Mouse (Mus musculus) ovary, postnatal 14 days (tissue): ENCODE measurements around the gene Bri3.

ENCODE experiments used
- DNase-seq: peaks from one replicate; pipeline ENCODE4 v3.0.0; 2022; ENCODE audit warnings: low spot score

Gene Bri3

GRCm38 (mm10) chr5:144243901-144244487 is at the start of gene Bri3:
Gene Bri3 (plus strand): TSS chr5:144244437.
- DNase-seq = no peak

DNA sequence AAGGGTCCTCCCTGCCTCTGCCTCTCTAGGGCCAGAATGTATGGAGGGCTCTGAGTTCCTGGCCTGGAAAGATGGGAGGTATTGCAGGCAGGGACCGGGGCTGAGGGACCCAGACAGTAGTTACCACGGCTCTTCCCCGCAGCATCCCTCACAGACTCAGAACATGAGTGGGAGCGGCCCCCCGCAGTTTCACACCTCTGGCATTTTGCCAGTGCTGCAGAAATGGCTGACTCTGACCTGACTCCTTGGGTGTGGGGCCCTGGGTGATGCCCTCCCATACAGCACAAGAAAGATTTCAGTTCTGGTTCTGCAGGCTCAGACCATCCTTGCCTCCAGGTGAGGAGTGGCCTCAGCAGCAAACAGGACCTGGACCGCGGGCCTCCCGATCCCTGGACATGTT is 48.7 kb upstream of the Bri3 start:
- no peak for DNase-seq

DNA sequence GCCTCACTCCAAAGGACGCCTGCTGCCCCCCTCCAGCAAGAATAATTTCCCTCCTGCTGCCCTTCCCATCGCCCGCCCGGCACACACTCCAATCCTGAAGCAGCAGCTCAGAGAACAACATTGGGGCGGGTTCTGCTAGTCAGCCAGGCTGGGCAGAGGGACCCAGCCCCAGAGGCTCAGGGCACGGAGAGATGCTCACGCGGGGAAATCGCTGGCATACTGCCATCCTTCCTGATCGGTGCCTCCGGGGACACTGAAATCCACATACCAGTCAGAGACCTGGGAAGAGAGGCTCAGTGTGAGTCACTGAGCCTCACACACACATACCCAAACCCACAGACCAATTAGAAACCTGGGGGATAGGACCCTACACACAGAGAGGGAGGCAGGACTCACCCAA is 43.6 kb upstream of the Bri3 start:
- no peak for DNase-seq

DNA sequence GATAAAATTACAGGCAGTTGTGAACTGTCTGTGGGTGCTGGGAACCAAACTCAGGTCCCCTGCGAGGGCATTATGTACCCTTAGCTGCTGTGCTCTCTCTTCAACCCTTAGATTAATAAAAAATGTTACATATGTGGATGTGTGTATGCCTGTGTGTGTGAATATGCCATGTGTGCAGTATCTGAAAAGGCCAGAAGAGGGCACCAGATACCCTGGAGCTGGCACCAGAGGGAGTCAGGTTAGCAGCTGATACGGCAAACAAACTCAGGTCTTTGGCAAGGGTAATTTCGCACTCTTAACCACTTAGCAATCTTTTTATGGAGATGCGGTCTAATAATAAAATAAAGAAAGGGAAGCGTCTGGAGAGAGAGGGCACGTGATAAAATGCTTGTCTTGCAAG is 41.8 kb upstream of the Bri3 start:
- DNase-seq = no peak

DNA sequence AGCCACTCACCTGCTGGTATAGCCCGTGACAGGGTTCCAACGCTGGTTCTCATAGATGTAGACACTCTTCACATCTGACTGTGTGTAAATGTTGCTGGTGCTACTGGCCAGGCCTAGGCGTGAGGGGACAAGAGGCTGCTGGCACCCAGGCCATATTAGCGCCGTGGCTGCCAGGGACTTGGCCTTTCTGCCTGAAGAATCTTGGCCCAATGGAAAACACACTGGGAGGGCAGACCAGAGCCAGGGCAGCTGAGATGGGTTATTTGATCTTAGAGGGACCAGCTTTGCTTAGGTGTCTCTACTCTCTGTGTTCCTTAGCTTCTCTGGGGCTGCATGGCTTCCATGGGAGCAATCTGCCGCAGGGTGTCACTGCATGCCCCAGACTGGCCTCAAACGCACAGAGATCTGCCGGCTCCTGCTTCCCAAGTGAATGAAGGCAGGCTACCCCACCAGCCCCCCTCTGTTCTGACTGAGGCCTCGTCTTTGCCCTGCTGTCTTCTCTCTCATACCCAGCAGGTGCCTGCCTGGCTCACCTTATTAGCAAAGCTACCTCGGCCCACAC is 40.8 kb upstream of the Bri3 start:
- DNase-seq = no peak

GRCm38 (mm10) chr5:144204303-144204702 is 39.9 kb upstream of the Bri3 start:
- no peak for DNase-seq

GRCm38 (mm10) chr5:144204911-144205310 is 39.3 kb upstream of the Bri3 start:
- DNase-seq = no peak

DNA sequence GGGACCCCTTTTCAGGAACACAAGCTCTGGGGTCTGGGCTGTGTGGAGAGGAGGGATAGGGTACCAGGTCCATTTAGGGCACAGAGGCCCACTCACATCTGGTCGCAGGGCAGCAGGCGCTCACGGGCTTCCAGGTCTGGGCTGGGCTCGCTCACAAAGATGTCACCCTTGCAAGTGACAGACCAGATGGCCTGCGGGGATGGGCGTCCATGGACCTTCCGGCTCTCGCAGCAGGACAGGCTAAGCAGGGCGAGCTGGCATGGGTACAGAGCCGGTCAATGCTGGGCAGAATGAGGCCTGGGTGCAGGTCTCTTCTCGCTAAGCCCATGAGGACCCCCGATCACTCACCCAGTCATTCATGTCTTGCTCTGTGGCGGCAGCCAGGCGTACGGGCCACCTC is 38.2 kb upstream of the Bri3 start:
- DNase-seq = no peak

DNA sequence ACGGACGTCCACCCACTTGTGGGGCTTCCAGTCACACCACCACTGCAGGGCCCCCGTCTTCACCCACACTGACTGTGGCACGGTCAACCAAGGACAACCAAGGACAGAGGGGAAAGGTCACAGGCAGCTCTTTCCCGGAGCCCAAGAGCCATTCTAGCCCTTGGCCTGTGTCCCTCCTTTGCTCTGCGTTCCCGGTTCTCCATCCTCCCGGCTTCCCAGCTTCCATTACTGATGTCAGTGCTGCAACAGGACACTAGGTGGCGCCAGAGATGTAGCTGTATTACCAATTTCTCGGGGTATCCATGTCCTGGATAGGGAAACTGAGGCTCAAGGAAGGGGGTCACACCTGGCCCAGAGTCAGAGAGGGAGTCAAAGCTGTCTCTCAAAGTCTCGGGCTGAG is 36.8 kb upstream of the Bri3 start:
- DNase-seq = peak; percentile 43

GRCm38 (mm10) chr5:144214453-144214852 is 29.8 kb upstream of the Bri3 start:
- peak; percentile 50 for DNase-seq

DNA sequence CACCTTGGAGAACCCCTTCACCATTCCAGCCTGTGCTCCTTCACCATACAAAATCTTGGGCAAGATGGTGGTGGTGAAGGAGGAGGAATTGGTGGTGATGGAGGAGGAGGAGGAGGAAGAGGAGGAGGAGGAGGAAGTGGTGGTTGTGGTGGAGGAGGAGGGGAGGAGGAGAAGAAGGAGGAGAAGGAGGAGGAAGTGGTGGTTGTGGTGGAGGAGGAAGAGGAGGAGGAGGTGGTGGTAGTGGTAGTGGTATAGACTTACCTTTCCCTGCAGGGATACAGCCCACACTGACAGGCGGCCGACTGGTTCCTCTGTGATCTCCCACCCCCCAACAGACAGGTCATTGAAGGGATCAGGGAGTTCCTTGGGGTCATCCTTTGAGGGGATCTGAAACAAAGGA is 28.2 kb upstream of the Bri3 start:
- no peak for DNase-seq

- no peak for DNase-seq
Observed at GRCm38 (mm10) chr5:144218061-144218460, 26.2 kb upstream of the Bri3 start.

DNA sequence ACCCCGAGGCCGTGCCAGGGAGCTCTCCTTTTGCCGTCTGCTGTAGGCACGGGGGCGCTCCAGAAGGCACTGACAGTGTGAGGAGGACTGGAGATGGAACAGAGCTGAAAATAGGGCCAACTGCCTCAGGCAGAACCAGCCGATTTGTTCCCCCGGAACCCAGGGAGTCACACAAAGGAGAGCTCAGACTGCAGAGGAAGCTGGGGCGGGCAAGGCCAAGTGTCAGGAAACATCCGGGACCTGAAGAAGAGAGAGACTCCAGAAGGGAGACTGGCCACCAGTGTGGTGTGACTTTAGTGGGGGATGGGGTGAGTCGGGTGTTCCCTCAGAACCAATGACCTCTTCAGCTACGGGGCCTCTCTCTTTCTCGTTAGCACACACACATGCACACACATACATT is 24.9 kb upstream of the Bri3 start:
- DNase-seq = no peak

GRCm38 (mm10) chr5:144219936-144220335 is 24.3 kb upstream of the Bri3 start:
- no peak for DNase-seq

- no peak for DNase-seq
Observed at GRCm38 (mm10) chr5:144221305-144221704, 22.9 kb upstream of the Bri3 start.

DNA sequence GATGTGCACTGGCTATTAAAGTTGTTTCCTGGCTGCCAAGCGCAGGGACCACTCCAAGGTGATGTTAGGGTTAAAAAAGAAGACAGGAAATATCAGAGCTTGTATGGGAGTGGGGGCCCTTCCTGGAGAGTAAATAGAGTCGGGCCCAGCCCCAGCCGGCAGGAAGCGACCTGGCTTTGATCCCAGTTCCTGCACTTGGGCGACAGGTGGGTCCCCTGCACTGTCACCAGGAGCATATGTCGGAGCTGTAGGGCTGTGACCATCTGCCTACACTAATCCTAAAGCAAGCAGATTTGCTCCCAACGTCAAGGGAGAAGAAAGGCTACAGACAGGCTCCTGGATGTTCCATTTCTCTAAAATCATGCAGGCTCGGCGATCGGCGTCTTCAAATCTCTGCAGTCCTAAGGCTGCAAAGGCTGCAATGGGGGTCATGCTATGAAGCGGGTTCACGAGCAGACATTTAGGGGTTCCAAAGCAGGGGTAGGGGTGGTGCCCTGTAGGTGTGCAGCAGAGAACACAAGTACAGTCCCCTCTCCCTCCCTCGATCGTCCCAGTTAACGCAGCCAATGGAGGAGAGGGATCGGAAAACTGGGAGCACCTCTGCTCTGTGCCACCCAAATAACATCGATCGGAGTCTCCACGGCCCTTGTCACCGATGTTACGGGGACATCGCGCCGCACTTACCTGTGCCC is 21.3 kb upstream of the Bri3 start:
- no peak for DNase-seq

- peak; percentile 91 for DNase-seq
Observed at GRCm38 (mm10) chr5:144223503-144223862, 20.8 kb upstream of the Bri3 start, which contains the start of gene Tecpr1. Gene Tecpr1 (minus strand): TSS chr5:144223615.

DNA sequence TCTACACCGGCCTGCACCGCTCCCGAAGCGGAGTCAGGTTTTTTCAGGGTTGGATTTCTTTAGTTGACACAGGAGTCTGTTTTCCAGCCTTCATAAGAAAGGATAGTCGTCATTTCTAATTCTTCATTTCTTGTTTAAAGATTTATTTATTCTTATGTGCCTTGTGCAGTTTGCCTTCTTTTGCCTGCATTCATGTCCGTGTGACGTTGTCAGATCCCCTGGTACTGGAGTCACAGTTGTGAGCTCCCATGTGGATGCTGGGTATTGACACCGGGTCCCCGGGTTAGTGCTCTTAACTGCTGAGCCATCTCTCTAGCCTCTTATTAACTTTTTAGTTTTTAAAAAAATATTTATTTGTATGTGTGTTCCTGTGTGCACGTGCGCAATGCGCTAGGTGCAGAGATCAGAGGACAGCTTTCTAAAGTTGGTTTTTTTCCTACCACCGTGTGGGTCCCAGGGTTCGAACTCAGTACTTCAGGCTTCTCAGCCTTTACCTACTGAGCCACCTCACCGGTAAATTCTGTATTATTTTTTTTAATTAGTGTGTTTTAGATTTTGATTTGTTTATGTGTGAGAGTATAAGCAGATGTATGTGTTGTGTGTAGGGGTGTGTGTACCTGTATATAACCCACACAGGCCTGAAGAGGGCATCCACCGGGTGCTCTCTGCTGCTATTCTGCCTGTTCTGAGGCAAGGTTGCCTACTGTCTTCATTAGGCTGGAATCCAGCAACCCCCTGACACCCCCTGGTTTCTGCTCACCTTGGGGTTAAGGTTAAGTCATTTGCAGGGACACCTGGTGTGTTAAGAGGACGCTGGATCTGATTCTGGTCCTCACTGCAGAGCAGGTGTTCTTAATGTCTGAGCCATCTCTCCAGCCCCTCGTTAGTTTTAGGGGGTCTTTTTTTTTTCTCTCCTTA is 20.1 kb upstream of the Bri3 start:
- DNase-seq = no peak

- DNase-seq = no peak
Observed at GRCm38 (mm10) chr5:144226220-144226619, 18.0 kb upstream of the Bri3 start.

GRCm38 (mm10) chr5:144230216-144230615 is 14.0 kb upstream of the Bri3 start:
- DNase-seq = no peak

DNA sequence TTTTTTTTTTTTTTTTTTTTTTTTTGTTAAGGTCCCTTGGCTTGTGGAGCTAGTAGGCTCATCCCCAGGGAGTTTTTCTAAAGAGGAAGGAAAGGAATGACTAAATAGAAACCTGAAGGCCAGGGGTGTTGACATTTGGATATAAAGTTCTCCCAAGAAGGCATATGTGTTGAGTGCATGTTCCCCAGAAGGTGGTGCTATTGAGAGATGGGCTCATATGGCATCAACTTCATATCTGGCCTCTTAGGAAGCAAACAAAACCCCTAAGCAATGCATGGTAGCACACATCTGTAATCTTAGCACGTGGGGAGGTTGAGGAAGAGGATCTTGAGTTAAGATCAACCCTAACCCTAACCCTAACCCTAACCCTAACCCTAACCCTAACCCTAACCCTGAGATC is 12.8 kb upstream of the Bri3 start:
- no peak for DNase-seq

DNA sequence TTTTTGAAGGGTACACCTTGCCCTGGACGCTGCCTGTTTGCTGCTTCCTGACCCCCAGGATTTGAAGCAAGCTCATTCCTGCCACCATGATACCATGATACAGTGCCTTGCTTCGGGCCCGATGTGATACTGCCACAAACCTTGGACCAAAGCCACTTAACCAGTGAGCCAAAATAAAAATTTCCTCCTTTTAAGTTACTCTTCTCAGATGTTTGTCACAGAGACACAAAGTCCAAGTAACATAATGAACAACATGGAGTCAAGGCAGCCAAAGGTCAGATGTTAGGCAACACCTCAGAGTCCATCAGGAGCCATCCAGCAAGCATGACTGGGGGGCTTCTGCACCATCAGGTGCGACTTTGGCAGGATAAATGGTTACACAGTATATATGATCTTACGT is 11.7 kb upstream of the Bri3 start:
- DNase-seq = no peak

DNA sequence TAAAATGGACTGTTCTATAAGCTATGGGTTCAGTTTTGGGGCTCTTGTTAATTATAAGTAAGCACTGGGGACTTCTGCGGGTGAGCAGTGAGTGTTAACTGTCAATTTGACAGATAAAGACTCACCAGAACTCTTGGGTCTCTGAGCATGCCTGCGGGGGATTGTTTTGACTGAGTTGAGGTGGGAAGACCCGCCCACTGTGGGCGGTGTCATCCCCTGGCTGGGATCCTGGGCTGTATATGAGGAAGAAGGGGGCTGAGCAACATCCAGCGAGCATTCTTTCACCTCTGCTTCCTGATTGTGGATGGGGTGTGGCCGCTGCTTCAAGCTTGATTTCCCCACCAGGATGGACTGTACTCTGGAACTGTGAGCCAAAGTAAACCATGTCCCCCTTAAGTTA is 10.0 kb upstream of the Bri3 start:
- DNase-seq = no peak
